Mouse (Mus musculus) heart, embryonic 14.5 days (tissue): ENCODE measurements around the gene Osbpl5. TPM values are rescaled to one million over a fixed set of nuclear protein-coding genes. Genes with fewer than 3 reads are reported as not detected.
A peak's percentile ranks its signal among the peaks of the same experiment; 100 is the strongest.

Experiments used
- ATAC-seq: fragments of 200-750 bp; cut with Nextera tagmentation; 2 replicates; pipeline ENCODE4 v1.8.0; 2017; ENCODE audit warnings: low read depth, moderate TSS enrichment; ENCODE audit not compliant: insufficient number of reproducible peaks, insufficient read depth, low FRiP score
- H3K27ac ChIP-seq, 2 experiments: fragments of 200-500 bp in 1 of 2; fragments of 300-500 bp in 1 of 2; sonication (generic) in 1 of 2; replicated peaks in 1 of 2; 2 replicates each; pipeline ENCODE4 v1.5.1; 2012 to 2014; ENCODE audit warnings: low read depth in 2 of 2, low read length in 2 of 2, control low read depth in 1 of 2, mild to moderate bottlenecking in 1 of 2, mixed read lengths in 1 of 2; ENCODE audit not compliant: control insufficient read depth in 1 of 2, insufficient read depth in 1 of 2
- H3K27me3 ChIP-seq: fragments of 300-500 bp; sonication (generic); 2 replicates; pipeline ENCODE4 v1.6.1; 2014; ENCODE audit warnings: mild to moderate bottlenecking, low read length, control low read depth; ENCODE audit not compliant: control insufficient read depth, insufficient read depth
- H3K36me3 ChIP-seq: fragments of 300-500 bp; sonication (generic); 2 replicates; pipeline ENCODE4 v1.6.1; 2014; ENCODE audit warnings: mild to moderate bottlenecking, control low read depth, low read length, mixed read lengths; ENCODE audit not compliant: control insufficient read depth, insufficient read depth
- H3K4me1 ChIP-seq, 2 experiments: fragments of 200-500 bp in 1 of 2; fragments of 300-500 bp in 1 of 2; sonication (generic) in 1 of 2; 2 replicates each; pipeline ENCODE4 v1.6.1; 2012 to 2014; ENCODE audit warnings: low read length in 2 of 2, control low read depth in 1 of 2, mixed read lengths in 1 of 2; ENCODE audit not compliant: control insufficient read depth in 2 of 2, insufficient read depth in 2 of 2
- H3K4me2 ChIP-seq: fragments of 300-500 bp; sonication (generic); 2 replicates; pipeline ENCODE4 v1.6.1; 2014; ENCODE audit warnings: mild to moderate bottlenecking, low read length
- H3K4me3 ChIP-seq, 2 experiments: fragments of 200-500 bp in 1 of 2; fragments of 300-500 bp in 1 of 2; sonication (generic) in 1 of 2; 2 replicates each; pipeline ENCODE4 v1.5.1; 2012 to 2014; ENCODE audit warnings: low read length in 2 of 2, mild to moderate bottlenecking in 2 of 2, control low read depth in 1 of 2, low read depth in 1 of 2, moderate library complexity in 1 of 2; ENCODE audit not compliant: control insufficient read depth in 1 of 2, insufficient read depth in 1 of 2
- H3K9ac ChIP-seq: fragments of 300-500 bp; sonication (generic); 2 replicates; pipeline ENCODE4 v1.6.1; 2014; ENCODE audit warnings: mild to moderate bottlenecking, low read length
- H3K9me3 ChIP-seq: fragments of 300-500 bp; sonication (generic); 2 replicates; pipeline ENCODE4 v1.6.1; 2016; ENCODE audit warnings: low read length, control low read depth; ENCODE audit not compliant: control insufficient read depth
- WGBS: fragments of 180-500 bp; shearing (Covaris S2); extraction: QIAGEN DNeasy Blood & Tissue Kit; methylation state at CpG from one replicate; pipeline ENCODE4 v1.1.7; 2014; 5-methylcytosine and 5-hydroxymethylcytosine counted together
- polyA plus RNA-seq: library from polyadenylated mRNA; unstranded; fragments of >200 nt; fragmentation: Nextera tagmentation; extraction: Ambion mirVana; gene quantifications from 2 replicates; pipeline ENCODE4 v1.2.1, GENCODE M21; 2014

Osbpl5 gene
- polyA plus RNA-seq, 1 experiment from 2014 or later = 34.9 TPM

- peaks cover 18 to 22% of the 10 kb centered on the region in 2 experiments; a peak in 3 of 4 replicates for H3K4me1 ChIP-seq
- no peaks in the 10 kb centered on the region for H3K36me3 ChIP-seq
- H3K27ac ChIP-seq = peak within 1 kb of the TSS; percentile 59 to 61
- no peaks in the 10 kb centered on the region for H3K9me3 ChIP-seq
- H3K27me3 ChIP-seq = no peaks in the 10 kb centered on the region
- peak within 1 kb of the TSS; percentile 33 to 53 for H3K4me3 ChIP-seq
- H3K4me2 ChIP-seq = peak within 1 kb of the TSS; percentile 59
- 2% methylated on average over 21 of the region's 21 CpGs for WGBS
- peak within 1 kb of the TSS; percentile 16 for H3K9ac ChIP-seq
- ATAC-seq = peak; percentile 83
Observed at GRCm38 (mm10) chr7:143783996-143784829, 27.4 kb upstream of the Osbpl5 start, which contains the start of gene Mrgpre. TSS of gene Mrgpre (minus strand) at chr7:143784500.

- H3K4me2 ChIP-seq = peak overlapping the region; percentile 59
- 20% methylated on average over 5 of the region's 6 CpGs for WGBS
- H3K27me3 ChIP-seq = no peaks in the 10 kb centered on the region
- peak overlapping the region; percentile 33 to 53 for H3K4me3 ChIP-seq
- peaks cover 18 to 22% of the 10 kb centered on the region in 2 experiments; a peak in 3 of 4 replicates for H3K4me1 ChIP-seq
- 0 out of 2 replicates have a peak, but pooled peaks have one; percentile 16 for ATAC-seq
- H3K9ac ChIP-seq = peak overlapping the region; percentile 16
- H3K9me3 ChIP-seq = no peaks in the 10 kb centered on the region
- H3K27ac ChIP-seq = peak overlapping the region; percentile 59 to 61
- H3K36me3 ChIP-seq = no peaks in the 10 kb centered on the region
Observed at GRCm38 (mm10) chr7:143783378-143783995, 26.7 kb upstream of the Osbpl5 start.

GRCm38 (mm10) chr7:143777375-143777774 is 20.6 kb upstream of the Osbpl5 start:
- H3K27ac ChIP-seq = no peak overlapping the region
- no peaks in the 10 kb centered on the region for H3K27me3 ChIP-seq
- no peak overlapping the region for H3K9ac ChIP-seq
- no peak overlapping the region for H3K4me2 ChIP-seq
- H3K9me3 ChIP-seq = no peaks in the 10 kb centered on the region
- H3K4me1 ChIP-seq = peaks cover 0 to 6% of the 10 kb centered on the region in 2 experiments; a peak in 2 of 4 replicates
- H3K4me3 ChIP-seq = no peak overlapping the region
- 14% methylated on average over 2 of the region's 2 CpGs for WGBS
- 0 out of 2 replicates have a peak, but pooled peaks have one; percentile 37 for ATAC-seq
- H3K36me3 ChIP-seq = no peaks in the 10 kb centered on the region

- no peak overlapping the region for H3K4me3 ChIP-seq
- H3K9ac ChIP-seq = no peak overlapping the region
- no peaks in the 10 kb centered on the region for H3K9me3 ChIP-seq
- H3K36me3 ChIP-seq = no peaks in the 10 kb centered on the region
- H3K4me1 ChIP-seq = peaks cover 0 to 6% of the 10 kb centered on the region in 2 experiments; a peak in 2 of 4 replicates
- H3K27me3 ChIP-seq = no peaks in the 10 kb centered on the region
- WGBS = 31% methylated on average over 3 of the region's 3 CpGs
- no peak overlapping the region for H3K4me2 ChIP-seq
- no peak overlapping the region for H3K27ac ChIP-seq
- no peak for ATAC-seq
Observed at GRCm38 (mm10) chr7:143776137-143776536, 19.4 kb upstream of the Osbpl5 start.

GRCm38 (mm10) chr7:143769461-143769860 is 12.7 kb upstream of the Osbpl5 start:
- H3K4me3 ChIP-seq = no peak overlapping the region
- no peak overlapping the region for H3K4me2 ChIP-seq
- 51% methylated on average over 1 of the region's 1 CpGs for WGBS
- H3K9me3 ChIP-seq = no peaks in the 10 kb centered on the region
- peaks cover 25% of the 10 kb centered on the region for H3K27me3 ChIP-seq
- H3K36me3 ChIP-seq = no peaks in the 10 kb centered on the region
- no peak overlapping the region for H3K9ac ChIP-seq
- H3K4me1 ChIP-seq = no peaks in the 10 kb centered on the region
- ATAC-seq = no peak
- H3K27ac ChIP-seq = no peak overlapping the region

- Histone ChIP-seq H3K4me3 (no peak overlapping the region), H3K36me3 (no peaks in the 10 kb centered on the region), H3K4me1 (no peaks in the 10 kb centered on the region), H3K9ac (no peak overlapping the region), H3K27ac (no peak overlapping the region), H3K4me2 (no peak overlapping the region), H3K27me3 (peaks cover 30% of the 10 kb centered on the region), H3K9me3 (no peaks in the 10 kb centered on the region)
- ATAC-seq = no peak
- 70% methylated on average over 6 of the region's 6 CpGs for WGBS
Observed at GRCm38 (mm10) chr7:143768267-143768666, 11.5 kb upstream of the Osbpl5 start.

- Histone ChIP-seq H3K36me3 (no peaks in the 10 kb centered on the region), H3K27ac (no peak within 1 kb of the TSS), H3K27me3 (peaks cover 34% of the 10 kb centered on the region), H3K4me3 (no peak within 1 kb of the TSS), H3K4me1 (no peaks in the 10 kb centered on the region), H3K4me2 (no peak within 1 kb of the TSS), H3K9ac (no peak within 1 kb of the TSS), H3K9me3 (no peaks in the 10 kb centered on the region)
- no peak for ATAC-seq
- 42% methylated on average over 6 of the region's 6 CpGs for WGBS
Observed at GRCm38 (mm10) chr7:143766893-143767292, 10.1 kb upstream of the Osbpl5 start, which contains the start of gene Mrgprg. TSS of gene Mrgprg (minus strand) at chr7:143766993.
